Mouse (Mus musculus) E14TG2a.4 (cell line): Measurements from ENCODE around the gene Pou5f1.

Experiments
- CTCF ChIP-seq: conservative IDR thresholded peaks from 2 replicates; pipeline ENCODE4 v1.5.1; 2014; ENCODE audit warnings: low read length
- NANOG ChIP-seq: IDR thresholded peaks from 2 replicates; pipeline ENCODE4 v1.6.1; 2014; ENCODE audit warnings: borderline replicate concordance, low read length, mixed read lengths
- POU5F1 ChIP-seq: IDR thresholded peaks from 2 replicates; pipeline ENCODE4 v1.6.1; 2014; ENCODE audit warnings: low read length, borderline replicate concordance

DNA sequence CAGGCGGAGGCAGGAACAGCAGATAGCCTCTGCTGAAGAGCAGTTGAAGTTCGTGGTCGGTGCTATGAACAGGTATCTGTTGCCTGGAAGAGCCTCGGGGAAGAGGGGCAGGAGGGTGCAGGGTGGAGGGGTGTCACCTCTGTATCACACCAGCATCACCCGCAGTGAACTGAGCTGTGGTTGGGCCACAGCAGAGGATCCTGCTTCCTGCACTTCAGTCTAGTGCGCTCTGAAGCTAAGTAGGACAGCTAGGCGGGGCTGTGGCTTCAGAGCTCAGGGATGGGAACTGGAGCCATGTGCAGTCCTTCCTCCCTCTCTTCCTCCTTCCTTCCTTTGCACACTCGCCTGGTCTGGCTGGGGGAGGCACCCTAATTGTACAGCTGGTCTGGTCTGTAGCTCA is 20.8 kb downstream of the Pou5f1 start:
- TF ChIP-seq CTCF = no peak
- no peak for TF ChIP-seq NANOG
- no peak for TF ChIP-seq POU5F1
